Mouse (Mus musculus) hindbrain, embryonic 12.5 days (tissue): ENCODE data around the gene Maf. TPM values are rescaled to one million over a fixed set of nuclear protein-coding genes. Genes with fewer than 3 reads are reported as not detected.

Experiments
- ATAC-seq: fragments of 200-750 bp; cut with Nextera tagmentation; 2 replicates; pipeline ENCODE4 v1.8.0; 2017; ENCODE audit warnings: moderate TSS enrichment; ENCODE audit not compliant: low FRiP score
- H3K27ac ChIP-seq: fragments of 300-500 bp; sonication (generic); 2 replicates; pipeline ENCODE4 v1.5.1; 2016; ENCODE audit warnings: mild to moderate bottlenecking
- H3K27me3 ChIP-seq: fragments of 300-500 bp; sonication (generic); 2 replicates; pipeline ENCODE4 v1.6.1; 2016; ENCODE audit warnings: mild to moderate bottlenecking
- H3K36me3 ChIP-seq: fragments of 300-500 bp; sonication (generic); 2 replicates; pipeline ENCODE4 v1.6.1; 2016; ENCODE audit warnings: mild to moderate bottlenecking
- H3K4me1 ChIP-seq: fragments of 300-500 bp; sonication (generic); 2 replicates; pipeline ENCODE4 v1.6.1; 2016
- H3K4me2 ChIP-seq: fragments of 300-500 bp; sonication (generic); replicated peaks from 2 replicates; pipeline ENCODE4 v1.6.1; 2016; ENCODE audit warnings: mild to moderate bottlenecking
- H3K4me3 ChIP-seq: fragments of 300-500 bp; sonication (generic); 2 replicates; pipeline ENCODE4 v1.5.1; 2016; ENCODE audit warnings: mild to moderate bottlenecking
- H3K9ac ChIP-seq: fragments of 300-500 bp; sonication (generic); 2 replicates; pipeline ENCODE4 v1.6.1; 2016; ENCODE audit warnings: mild to moderate bottlenecking, moderate library complexity
- H3K9me3 ChIP-seq: fragments of 300-500 bp; sonication (generic); replicated peaks from 2 replicates; pipeline ENCODE4 v1.6.1; 2016; ENCODE audit warnings: mild to moderate bottlenecking
- WGBS: fragments of 180-500 bp; shearing (Covaris S2); methylation state at CpG from one replicate; pipeline ENCODE4 v1.1.7; 2016; 5-methylcytosine and 5-hydroxymethylcytosine counted together
- polyA plus RNA-seq: library from polyadenylated mRNA; unstranded; fragments of >200 nt; fragmentation: Nextera tagmentation; extraction: Ambion mirVana; gene quantifications from 2 replicates; pipeline ENCODE4 v1.2.1, GENCODE M21; 2016

Maf gene
- polyA plus RNA-seq, 1 experiment from 2014 or later: 7.4 TPM

DNA sequence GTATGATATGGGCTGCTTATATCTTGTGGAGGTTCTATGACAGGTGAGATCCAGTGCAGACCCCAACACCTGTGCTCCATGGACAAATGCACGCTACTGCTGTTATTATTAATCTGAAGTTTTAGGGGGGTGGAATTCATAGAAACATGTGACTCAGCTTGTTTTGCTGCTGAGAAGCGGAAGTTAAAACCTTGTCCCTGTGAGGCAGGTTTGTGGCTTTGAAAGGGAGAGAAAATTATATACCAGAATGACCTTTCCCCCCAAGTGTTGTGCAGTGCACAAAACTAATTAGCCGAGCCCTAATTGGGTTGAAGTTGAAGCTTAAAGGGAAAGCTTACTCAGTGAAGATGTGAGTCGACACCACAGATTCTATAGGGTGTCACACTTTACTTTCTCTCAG lies 18.6 kb upstream of the Maf start:
- Histone ChIP-seq H3K27me3 (no peaks in the 10 kb centered on the region), H3K4me2 (no peak overlapping the region), H3K9ac (no peak overlapping the region), H3K9me3 (no peaks in the 10 kb centered on the region), H3K4me3 (no peak overlapping the region), H3K36me3 (no peaks in the 10 kb centered on the region), H3K4me1 (no peaks in the 10 kb centered on the region), H3K27ac (no peak overlapping the region)
- ATAC-seq: no peak
- 85% methylated on average over 4 of the region's 4 CpGs for WGBS

GRCm38 (mm10) chr8:115719126-115719525 lies 11.5 kb upstream of the Maf start:
- no peak overlapping the region for H3K27ac ChIP-seq
- H3K4me3 ChIP-seq: no peak overlapping the region
- H3K36me3 ChIP-seq: no peaks in the 10 kb centered on the region
- H3K27me3 ChIP-seq: no peaks in the 10 kb centered on the region; the same call in 1 of the 2 replicates
- WGBS: 83% methylated on average over 7 of the region's 7 CpGs
- no peaks in the 10 kb centered on the region for H3K4me1 ChIP-seq
- no peak overlapping the region for H3K9ac ChIP-seq
- H3K4me2 ChIP-seq: no peak overlapping the region
- no peaks in the 10 kb centered on the region for H3K9me3 ChIP-seq
- ATAC-seq: no peak

DNA sequence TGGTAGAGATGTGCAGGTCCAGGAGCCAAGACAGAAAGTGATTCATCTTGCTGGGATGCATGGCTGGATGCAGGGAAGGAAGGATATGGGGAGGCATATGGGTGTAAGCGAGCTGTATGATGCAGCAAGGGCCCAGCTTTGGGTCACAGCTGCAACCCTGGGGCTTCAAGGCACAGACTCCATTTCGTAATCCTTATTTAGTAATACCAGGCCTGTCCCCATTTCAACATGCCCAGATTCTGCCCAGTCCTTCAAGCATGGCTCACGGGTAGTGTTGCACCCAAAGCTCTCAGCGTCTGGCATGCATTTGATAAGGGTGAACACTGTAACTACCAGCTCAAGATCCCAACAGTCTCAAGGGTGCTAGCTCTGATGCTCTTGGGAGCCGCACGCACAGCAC lies 11.0 kb upstream of the Maf start:
- WGBS: 90% methylated on average over 6 of the region's 6 CpGs
- ATAC-seq: no peak

DNA sequence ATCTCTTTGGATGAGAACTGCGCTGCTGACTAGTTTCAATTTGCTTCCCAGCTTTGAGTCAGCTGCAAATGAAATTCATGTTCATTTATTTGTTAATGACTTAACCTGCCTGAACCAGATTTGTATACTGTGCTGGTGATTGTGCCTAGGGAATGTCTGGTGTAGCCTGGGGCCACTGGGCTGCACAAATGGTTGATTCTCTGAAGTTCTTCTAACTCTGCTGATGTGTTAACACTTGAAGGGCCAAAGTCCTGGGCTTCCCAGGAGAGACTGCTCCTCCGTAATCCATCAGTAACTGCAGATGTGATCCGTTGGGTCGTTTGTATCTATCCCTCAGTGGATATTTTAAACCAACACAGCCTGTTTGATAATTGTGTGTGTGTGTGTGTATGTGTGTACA lies 7.7 kb upstream of the Maf start:
- Histone ChIP-seq H3K4me3 (no peak overlapping the region), H3K4me2 (no peak overlapping the region), H3K27me3 (peaks cover 8% of the 10 kb centered on the region), H3K4me1 (peaks cover 7% of the 10 kb centered on the region; the same call in 1 of the 2 replicates), H3K27ac (no peak overlapping the region), H3K36me3 (no peaks in the 10 kb centered on the region), H3K9me3 (no peaks in the 10 kb centered on the region), H3K9ac (no peak overlapping the region)
- 72% methylated on average over 4 of the region's 4 CpGs for WGBS
- no peak for ATAC-seq

More for the DNA sequence above, 11.0 kb upstream of the Maf start:
- Histone ChIP-seq H3K4me1 (no peaks in the 10 kb centered on the region), H3K4me2 (no peak overlapping the region), H3K4me3 (no peak overlapping the region), H3K36me3 (no peaks in the 10 kb centered on the region), H3K27ac (no peak overlapping the region), H3K9me3 (no peaks in the 10 kb centered on the region), H3K9ac (no peak overlapping the region), H3K27me3 (no peaks in the 10 kb centered on the region; the same call in 1 of the 2 replicates)

DNA sequence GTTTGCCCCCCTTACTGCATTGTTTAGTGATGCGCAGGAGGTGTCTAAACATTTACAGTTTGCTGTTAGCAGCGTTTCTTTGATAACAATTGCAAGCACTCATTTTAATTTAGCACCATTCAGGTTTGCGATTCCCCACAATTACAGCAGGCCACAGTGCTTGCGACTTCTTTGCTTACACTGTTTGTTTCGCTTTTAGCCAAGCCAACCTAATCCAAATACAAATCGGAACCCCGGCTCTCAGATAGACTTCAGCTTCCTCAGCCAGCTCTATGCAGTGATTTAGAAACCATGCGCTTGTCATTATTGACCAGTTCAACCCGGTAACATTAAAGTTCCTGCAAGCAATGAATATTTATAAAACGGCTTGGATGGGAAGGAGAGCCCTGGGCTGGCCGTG lies 3.5 kb upstream of the Maf start:
- Histone ChIP-seq H3K9me3 (no peaks in the 10 kb centered on the region), H3K4me2 (no peak overlapping the region), H3K27ac (no peak overlapping the region), H3K4me1 (peaks cover 23% of the 10 kb centered on the region), H3K4me3 (no peak overlapping the region), H3K36me3 (no peaks in the 10 kb centered on the region), H3K9ac (no peak overlapping the region), H3K27me3 (peaks cover 8% of the 10 kb centered on the region)
- WGBS: 64% methylated on average over 11 of the region's 11 CpGs
- ATAC-seq: no peak

DNA sequence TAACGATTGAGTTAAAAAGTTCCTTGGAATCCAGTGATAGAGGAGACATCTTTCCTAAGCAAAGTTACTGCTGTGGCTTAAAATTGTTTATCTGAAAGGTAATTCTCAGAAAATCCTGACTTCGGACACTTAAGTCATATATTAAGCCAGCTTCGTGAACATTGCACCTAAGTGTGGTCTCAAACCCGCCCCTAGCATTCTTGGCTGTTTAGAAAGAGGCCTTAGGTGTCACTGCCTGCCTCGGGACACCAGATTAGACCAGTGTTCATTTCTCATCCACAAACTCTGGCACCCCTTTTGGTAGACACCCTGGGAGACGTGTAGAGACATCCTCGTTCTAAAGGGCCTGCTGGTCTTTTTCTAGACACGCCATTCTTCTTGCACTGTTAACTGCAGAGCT lies 2.3 kb upstream of the Maf start:
- no peak overlapping the region for H3K27ac ChIP-seq
- no peaks in the 10 kb centered on the region for H3K36me3 ChIP-seq
- 72% methylated on average over 8 of the region's 8 CpGs for WGBS
- no peak overlapping the region for H3K9ac ChIP-seq
- H3K9me3 ChIP-seq: no peaks in the 10 kb centered on the region
- H3K4me3 ChIP-seq: no peak overlapping the region
- ATAC-seq: no peak
- no peak overlapping the region for H3K4me2 ChIP-seq
- H3K4me1 ChIP-seq: peaks cover 30% of the 10 kb centered on the region
- peaks cover 11% of the 10 kb centered on the region for H3K27me3 ChIP-seq

GRCm38 (mm10) chr8:115708936-115709780 lies 1.6 kb upstream of the Maf start:
- ATAC-seq: no peak
- H3K9me3 ChIP-seq: no peaks in the 10 kb centered on the region
- no peaks in the 10 kb centered on the region for H3K36me3 ChIP-seq
- peaks cover 11% of the 10 kb centered on the region for H3K27me3 ChIP-seq
- H3K4me3 ChIP-seq: peak overlapping the region; percentile 65
- H3K27ac ChIP-seq: no peak overlapping the region
- peaks cover 30% of the 10 kb centered on the region for H3K4me1 ChIP-seq
- WGBS: 1% methylated on average over 16 of the region's 19 CpGs
- peak overlapping the region; percentile 13; the same call in 1 of the 2 replicates for H3K9ac ChIP-seq
- peak overlapping the region; percentile 78 for H3K4me2 ChIP-seq

GRCm38 (mm10) chr8:115706861-115707730 lies 498 bp downstream of the Maf start:
- Histone ChIP-seq H3K36me3 (no peaks in the 10 kb centered on the region), H3K4me1 (peaks cover 27% of the 10 kb centered on the region), H3K27me3 (0 out of 2 replicates have a peak, but pooled peaks cover 3% of the 10 kb centered on the region), H3K9ac (peak overlapping the region; percentile 75), H3K4me3 (peak overlapping the region; percentile 65), H3K9me3 (no peaks in the 10 kb centered on the region), H3K27ac (peak overlapping the region; percentile 88), H3K4me2 (peak overlapping the region; percentile 78)
- WGBS: under 1% methylated on average over 46 of the region's 76 CpGs
- peak; percentile 87 for ATAC-seq

DNA sequence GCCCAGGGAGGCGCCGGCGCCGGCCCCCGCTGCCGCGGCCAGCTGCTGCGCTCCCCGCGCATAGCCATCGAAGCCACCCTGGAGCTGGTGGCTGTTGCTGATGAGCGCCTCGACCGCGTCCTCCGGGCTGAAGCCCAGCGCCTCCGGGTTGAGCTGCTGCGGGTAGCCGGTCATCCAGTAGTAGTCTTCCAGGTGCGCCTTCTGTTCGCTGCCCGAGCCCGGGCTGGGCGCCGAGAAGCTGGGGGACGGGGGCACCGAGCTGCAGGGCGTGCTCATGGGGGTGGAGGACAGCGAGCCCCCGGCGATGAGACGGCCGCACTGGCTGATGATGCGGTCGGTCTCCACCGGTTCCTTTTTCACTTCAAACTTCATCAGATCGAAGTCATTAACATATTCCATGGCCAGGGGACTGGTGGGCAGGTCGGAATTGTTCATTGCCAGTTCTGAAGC lies 1.2 kb downstream of the Maf start:
- Histone ChIP-seq H3K4me1 (peaks cover 27% of the 10 kb centered on the region), H3K36me3 (no peaks in the 10 kb centered on the region), H3K27ac (peak overlapping the region; percentile 88), H3K27me3 (0 out of 2 replicates have a peak, but pooled peaks cover 3% of the 10 kb centered on the region), H3K4me3 (peak overlapping the region; percentile 65), H3K9ac (peak overlapping the region; percentile 75), H3K4me2 (peak overlapping the region; percentile 78), H3K9me3 (no peaks in the 10 kb centered on the region)
- whole genome bisulfite sequencing: under 1% methylated on average over 28 of the region's 39 CpGs
- peak; percentile 42 for ATAC-seq

DNA sequence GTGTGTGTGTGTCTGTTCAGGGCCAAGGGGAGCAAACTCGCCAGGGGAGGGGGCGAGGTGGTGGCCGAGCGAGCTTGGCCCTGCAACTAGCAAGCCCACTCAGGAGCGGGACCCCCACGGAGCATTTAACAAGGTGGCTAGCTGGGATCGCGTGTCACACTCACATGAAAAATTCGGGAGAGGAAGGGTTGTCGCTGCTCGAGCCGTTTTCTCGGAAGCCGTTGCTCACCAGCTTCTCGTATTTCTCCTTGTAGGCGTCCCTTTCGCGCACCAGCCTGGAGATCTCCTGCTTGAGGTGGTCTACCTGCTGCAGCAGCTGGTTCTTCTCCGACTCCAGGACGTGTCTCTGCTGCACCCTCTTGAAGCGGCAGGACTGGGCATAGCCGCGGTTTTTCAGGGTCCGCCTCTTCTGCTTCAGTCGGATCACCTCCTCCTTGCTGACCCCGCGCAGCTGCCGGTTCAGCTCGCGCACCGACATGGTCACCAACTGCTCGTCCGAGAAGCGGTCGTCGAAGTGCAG lies 1.9 kb downstream of the Maf start:
- Histone ChIP-seq H3K4me2 (peak overlapping the region; percentile 78), H3K27ac (peak overlapping the region; percentile 60; the same call in 1 of the 2 replicates), H3K9me3 (no peaks in the 10 kb centered on the region), H3K4me1 (peaks cover 24% of the 10 kb centered on the region), H3K9ac (peak overlapping the region; percentile 75), H3K36me3 (no peaks in the 10 kb centered on the region), H3K27me3 (0 out of 2 replicates have a peak, but pooled peaks cover 3% of the 10 kb centered on the region), H3K4me3 (peak overlapping the region; percentile 65)
- WGBS: under 1% methylated on average over 36 of the region's 36 CpGs
- 0 out of 2 replicates have a peak, but pooled peaks have one; percentile 18 for ATAC-seq

- Histone ChIP-seq H3K4me1 (peaks cover 12% of the 10 kb centered on the region; the same call in 1 of the 2 replicates), H3K27me3 (0 out of 2 replicates have a peak, but pooled peaks cover 3% of the 10 kb centered on the region), H3K27ac (no peak overlapping the region), H3K36me3 (no peaks in the 10 kb centered on the region), H3K9ac (no peak overlapping the region), H3K9me3 (no peaks in the 10 kb centered on the region), H3K4me2 (peak overlapping the region; percentile 31; the same call in 1 of the 2 replicates), H3K4me3 (no peak overlapping the region)
- WGBS: 89% methylated on average over 4 of the region's 4 CpGs
- ATAC-seq: no peak
Measured at GRCm38 (mm10) chr8:115703056-115703455, 4.5 kb downstream of the Maf start.

GRCm38 (mm10) chr8:115701001-115701400 lies 6.6 kb downstream of the Maf start:
- Histone ChIP-seq H3K4me2 (no peak overlapping the region), H3K27ac (no peak overlapping the region), H3K9ac (no peak overlapping the region), H3K4me1 (peaks cover 9% of the 10 kb centered on the region), H3K36me3 (no peaks in the 10 kb centered on the region), H3K27me3 (0 out of 2 replicates have a peak, but pooled peaks cover 3% of the 10 kb centered on the region), H3K9me3 (no peaks in the 10 kb centered on the region), H3K4me3 (no peak overlapping the region)
- WGBS: 78% methylated on average over 5 of the region's 5 CpGs
- ATAC-seq: no peak
